ENCODE assay signal across 14 mouse cellular contexts in the genomic region with DNA sequence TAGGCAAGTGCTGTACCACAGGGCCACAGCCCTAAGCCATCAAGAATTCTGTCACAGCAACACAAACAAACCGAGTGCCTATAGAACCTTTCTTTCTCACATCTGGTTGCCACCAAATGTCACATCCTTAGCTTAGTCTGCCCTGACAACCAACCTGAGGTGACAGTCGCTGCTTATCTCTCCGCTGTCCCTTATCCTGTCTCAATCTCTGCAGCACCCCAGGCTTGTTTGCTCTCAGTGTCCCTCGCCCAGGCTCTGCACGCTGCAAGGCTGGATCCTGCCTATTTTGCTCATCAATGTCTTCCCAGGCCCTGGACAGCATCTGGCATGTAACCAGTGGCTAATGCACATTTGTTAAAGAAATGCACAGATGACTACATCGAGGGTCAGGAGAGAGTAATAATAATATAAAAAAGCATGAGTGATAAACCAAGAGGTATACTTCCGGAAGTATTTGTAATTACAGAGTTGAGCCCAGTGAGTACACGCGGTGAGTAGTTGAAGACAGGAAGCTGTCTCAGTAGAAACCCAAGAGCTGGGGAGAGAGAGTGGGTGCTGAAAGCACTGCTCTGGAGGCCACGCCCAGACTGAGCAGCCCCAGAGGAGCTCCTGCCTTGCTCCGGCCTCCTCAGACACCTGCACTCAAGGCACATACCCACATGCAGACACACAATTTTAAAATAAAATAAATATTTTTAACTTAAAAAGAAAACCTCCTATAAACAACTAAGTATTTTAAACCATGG. TPM values are rescaled to one million over a fixed set of nuclear protein-coding genes. Genes with fewer than 3 reads are reported as not detected.
DNase-seq lines count a peak whose midpoint lies in the region; ATAC-seq lines count a peak whose summit lies in the region.
"Had no signal": no experiment of that assay in that cellular context is flagged by ENCODE, and none has a peak within 500 bp of the region (broad histone marks: within the 10 kb centered on the region; RNA-seq: fewer than 3 reads in every experiment).

No protein-coding gene starts in this region.

- no peaks in the 10 kb centered on the region for H3K36me3 ChIP-seq in hindbrain, embryonic 16.5 days (ENCODE audit: control insufficient read depth, insufficient read depth, low read length)
- no peaks in the 10 kb centered on the region for H3K36me3 ChIP-seq in hindbrain, embryonic 12.5 days
- H3K36me3 ChIP-seq: heart, embryonic 10.5 days; kidney, embryonic 15.5 days; limb, embryonic 12.5 days; midbrain, embryonic 12.5 days had no signal

- peak; percentile 85 for DNase-seq in CD4-positive, CD25-positive, alpha-beta regulatory T cell, adult 2 months (ENCODE audit: low read depth, low spot score)
- peak; percentile 85 for DNase-seq in induced T-regulatory cell, adult 2 months (ENCODE audit: low read depth)
- DNase-seq in thymus, postnatal 10 days (ENCODE audit: low spot score in 2 of 2), result peak; percentile 69 to 71
- DNase-seq in adrenal gland, adult 2 months, result no peak
- no peak for DNase-seq in kidney, postnatal 36 days
- DNase-seq: lung, adult 2 months had no signal

- no peak for ATAC-seq in hindbrain, embryonic 16.5 days
- no peak for ATAC-seq in hindbrain, embryonic 12.5 days (ENCODE audit: low FRiP score)
- ATAC-seq in erythroblast, adult 5-6 weeks (replicated peaks; ENCODE audit: low FRiP score, poor library complexity, severe bottlenecking), result no peak

- H3K4me2 ChIP-seq in hindbrain, embryonic 16.5 days (ENCODE audit: low read length), result no peak overlapping the region
- no peak overlapping the region for H3K4me2 ChIP-seq in hindbrain, embryonic 12.5 days (replicated peaks)
- H3K4me2 ChIP-seq: kidney, embryonic 15.5 days; limb, embryonic 12.5 days; midbrain, embryonic 12.5 days had no signal

- H3K27me3 ChIP-seq in hindbrain, embryonic 16.5 days (replicated peaks; ENCODE audit: control insufficient read depth, insufficient read depth, low read length), result no peaks in the 10 kb centered on the region
- H3K27me3 ChIP-seq in hindbrain, embryonic 12.5 days, result no peaks in the 10 kb centered on the region
- H3K27me3 ChIP-seq: kidney, embryonic 15.5 days; limb, embryonic 12.5 days; midbrain, embryonic 12.5 days had no signal

- no peaks in the 10 kb centered on the region for H3K9me3 ChIP-seq in hindbrain, embryonic 16.5 days (ENCODE audit: control insufficient read depth, low read length)
- no peaks in the 10 kb centered on the region for H3K9me3 ChIP-seq in hindbrain, embryonic 12.5 days (replicated peaks)
- H3K9me3 ChIP-seq: heart, embryonic 10.5 days; hindbrain, embryonic 10.5 days; kidney, embryonic 15.5 days; limb, embryonic 12.5 days; midbrain, embryonic 12.5 days had no signal

- 0 out of 2 replicates have a peak overlapping the region, but pooled peaks have one; percentile 31 for H3K9ac ChIP-seq in hindbrain, embryonic 16.5 days (ENCODE audit: low read depth, low read length)
- H3K9ac ChIP-seq in hindbrain, embryonic 12.5 days, result no peak overlapping the region
- H3K9ac ChIP-seq: kidney, embryonic 15.5 days; limb, embryonic 12.5 days; midbrain, embryonic 12.5 days had no signal

- H3K27ac ChIP-seq in hindbrain, embryonic 16.5 days (ENCODE audit: low read depth, low read length), result no peak overlapping the region
- no peak overlapping the region for H3K27ac ChIP-seq in hindbrain, embryonic 12.5 days
- H3K27ac ChIP-seq: heart, embryonic 10.5 days; kidney, embryonic 15.5 days; limb, embryonic 12.5 days; midbrain, embryonic 12.5 days had no signal

- peaks cover 38% of the 10 kb centered on the region for H3K4me1 ChIP-seq in hindbrain, embryonic 16.5 days (ENCODE audit: control insufficient read depth, insufficient read depth, low read depth, low read length)
- H3K4me1 ChIP-seq in hindbrain, embryonic 12.5 days, result peaks cover 54% of the 10 kb centered on the region

- 67% methylated on average over 11 of the region's 11 CpGs for WGBS in hindbrain, embryonic 16.5 days
- WGBS in hindbrain, embryonic 12.5 days, result 64% methylated on average over 11 of the region's 11 CpGs

- no peak overlapping the region for H3K4me3 ChIP-seq in hindbrain, embryonic 16.5 days (ENCODE audit: low read length)
- H3K4me3 ChIP-seq in hindbrain, embryonic 12.5 days, result no peak overlapping the region
- H3K4me3 ChIP-seq: heart, embryonic 10.5 days; hindbrain, embryonic 10.5 days; kidney, embryonic 15.5 days; limb, embryonic 12.5 days; midbrain, embryonic 12.5 days had no signal

RNA-seq across cellular contexts. Expression of gene Ankrd13b, which starts 5.8 kb away (rescaled TPM):
- polyA plus RNA-seq in hindbrain, embryonic 16.5 days (2015; fragmentation: Nextera tagmentation; extraction: Ambion mirVana), result 23.3 and 30.4 TPM in 2 replicates
- 28.3 and 29.2 TPM in 2 replicates for polyA plus RNA-seq in hindbrain, embryonic 12.5 days (2016; fragmentation: Nextera tagmentation; extraction: Ambion mirVana)
- total RNA-seq in adrenal gland, adult 2 months (2021), result 1 to 10 TPM; 6.0 to 7.3 TPM
- polyA plus RNA-seq in adrenal gland, adult 2 months (2012; rRNA removed), result 24.7 and 27.8 TPM in 2 replicates
- total RNA-seq in erythroblast, adult 5-6 weeks (2015; ENCODE audit: low replicate concordance), result 0.77 TPM in 1 of 2 replicates, not detected in the other
- total RNA-seq in erythroblast, adult 5-6 weeks (2017; ENCODE audit: low replicate concordance), result 4.1 TPM in 1 of 2 replicates, not detected in the other

RNA-seq across cellular contexts. Expression of gene Git1, which starts 9.7 kb away (rescaled TPM):
- 14.0 and 18.0 TPM in 2 replicates for polyA plus RNA-seq in hindbrain, embryonic 16.5 days (2015; fragmentation: Nextera tagmentation; extraction: Ambion mirVana)
- 10.9 and 13.4 TPM in 2 replicates for polyA plus RNA-seq in hindbrain, embryonic 12.5 days (2016; fragmentation: Nextera tagmentation; extraction: Ambion mirVana)
- 10 to 100 TPM; 42.1 to 48.8 TPM for total RNA-seq in adrenal gland, adult 2 months (2021)
- 69.5 and 72.1 TPM in 2 replicates for polyA plus RNA-seq in adrenal gland, adult 2 months (2012; rRNA removed)
- total RNA-seq in erythroblast, adult 5-6 weeks (2015; ENCODE audit: low replicate concordance), result 9.2 and 11.5 TPM in 2 replicates
- total RNA-seq in erythroblast, adult 5-6 weeks (2017; ENCODE audit: low replicate concordance), result 4.4 and 5.6 TPM in 2 replicates

RNA-seq across cellular contexts. Expression of gene Coro6, which starts 21.5 kb away (rescaled TPM):
- polyA plus RNA-seq in hindbrain, embryonic 16.5 days (2015; fragmentation: Nextera tagmentation; extraction: Ambion mirVana), result 1.3 and 1.9 TPM in 2 replicates
- 0.09 and 0.52 TPM in 2 replicates for polyA plus RNA-seq in hindbrain, embryonic 12.5 days (2016; fragmentation: Nextera tagmentation; extraction: Ambion mirVana)
- 1 to 10 TPM; 1.3 to 2.0 TPM for total RNA-seq in adrenal gland, adult 2 months (2021)
- polyA plus RNA-seq in adrenal gland, adult 2 months (2012; rRNA removed), result 6.0 and 9.2 TPM in 2 replicates
- not detected in 2 replicates for total RNA-seq in erythroblast, adult 5-6 weeks (2015; ENCODE audit: low replicate concordance)
- total RNA-seq in erythroblast, adult 5-6 weeks (2017; ENCODE audit: low replicate concordance), result not detected in 2 replicates

RNA-seq across cellular contexts. Expression of gene Abhd15, which starts 31.2 kb away (rescaled TPM):
- polyA plus RNA-seq in hindbrain, embryonic 16.5 days (2015; fragmentation: Nextera tagmentation; extraction: Ambion mirVana), result 2.2 and 2.9 TPM in 2 replicates
- polyA plus RNA-seq in hindbrain, embryonic 12.5 days (2016; fragmentation: Nextera tagmentation; extraction: Ambion mirVana), result 3.5 and 4.2 TPM in 2 replicates
- 10 to 100 TPM; 12.1 to 29.9 TPM for total RNA-seq in adrenal gland, adult 2 months (2021)
- polyA plus RNA-seq in adrenal gland, adult 2 months (2012; rRNA removed), result 28.7 and 38.9 TPM in 2 replicates
- 2.9 TPM in 1 of 2 replicates, not detected in the other for total RNA-seq in erythroblast, adult 5-6 weeks (2015; ENCODE audit: low replicate concordance)
- total RNA-seq in erythroblast, adult 5-6 weeks (2017; ENCODE audit: low replicate concordance), result 0.14 and 2.5 TPM in 2 replicates

RNA-seq across cellular contexts. Expression of gene Trp53i13, which starts 32.1 kb away (rescaled TPM):
- 13.8 and 17.6 TPM in 2 replicates for polyA plus RNA-seq in hindbrain, embryonic 16.5 days (2015; fragmentation: Nextera tagmentation; extraction: Ambion mirVana)
- polyA plus RNA-seq in hindbrain, embryonic 12.5 days (2016; fragmentation: Nextera tagmentation; extraction: Ambion mirVana), result 29.7 and 32.3 TPM in 2 replicates
- 10 to 100 TPM in 1 of 2 experiments, 1 to 10 TPM in 1; 6.3 to 15.6 TPM for total RNA-seq in adrenal gland, adult 2 months (2021)
- 31.1 and 37.1 TPM in 2 replicates for polyA plus RNA-seq in adrenal gland, adult 2 months (2012; rRNA removed)
- total RNA-seq in erythroblast, adult 5-6 weeks (2015; ENCODE audit: low replicate concordance), result not detected in 2 replicates
- total RNA-seq in erythroblast, adult 5-6 weeks (2017; ENCODE audit: low replicate concordance), result not detected in 2 replicates

Comparison
In these comparisons a context has a peak if more than half of its experiments do, and no peak if none do; other contexts are left out.
1. DNase-seq: peak in CD4-positive, CD25-positive, alpha-beta regulatory T cell, adult 2 months (single experiment), induced T-regulatory cell, adult 2 months (single experiment) and thymus, postnatal 10 days (2 of 2); none in adrenal gland, adult 2 months (single experiment) and kidney, postnatal 36 days (0 of 2).